Mouse (Mus musculus): Measurements from ENCODE around the gene Hcn4.

Hcn4 gene

DNA sequence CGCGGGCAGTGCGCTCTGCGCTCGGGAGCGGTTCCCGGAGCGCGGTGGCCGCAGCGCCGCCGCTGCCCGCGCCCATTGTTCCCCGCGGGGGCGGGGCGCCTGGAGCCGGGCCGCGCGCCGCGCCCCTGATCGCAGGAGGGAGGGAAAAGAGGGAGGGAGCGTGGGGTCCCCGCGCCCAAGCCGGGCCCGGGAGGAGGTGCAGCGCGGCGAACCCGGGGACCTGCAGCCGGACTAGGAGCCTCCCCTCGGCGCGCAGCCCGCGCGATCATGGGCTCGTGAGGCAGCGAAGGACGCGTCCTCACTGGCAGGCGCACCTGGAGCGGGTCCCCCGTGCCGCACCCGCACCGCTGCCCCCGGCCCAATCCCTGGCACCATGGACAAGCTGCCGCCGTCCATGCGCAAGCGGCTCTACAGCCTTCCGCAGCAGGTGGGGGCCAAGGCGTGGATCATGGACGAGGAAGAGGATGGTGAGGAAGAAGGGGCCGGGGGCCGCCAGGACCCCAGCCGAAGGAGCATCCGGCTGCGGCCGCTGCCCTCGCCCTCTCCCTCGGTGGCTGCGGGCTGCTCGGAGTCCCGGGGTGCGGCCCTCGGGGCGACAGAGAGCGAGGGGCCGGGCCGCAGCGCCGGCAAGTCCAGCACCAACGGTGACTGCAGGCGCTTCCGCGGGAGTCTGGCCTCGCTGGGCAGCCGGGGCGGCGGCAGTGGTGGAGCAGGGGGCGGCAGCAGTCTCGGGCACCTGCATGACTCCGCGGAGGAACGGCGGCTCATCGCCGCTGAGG, at the start of gene Hcn4:
Hcn4 (plus strand) TSS at position 274 of the 779 bp plus-strand sequence.
- in situ Hi-C loops (cut with MseI, MboI) = no loop called here

DNA sequence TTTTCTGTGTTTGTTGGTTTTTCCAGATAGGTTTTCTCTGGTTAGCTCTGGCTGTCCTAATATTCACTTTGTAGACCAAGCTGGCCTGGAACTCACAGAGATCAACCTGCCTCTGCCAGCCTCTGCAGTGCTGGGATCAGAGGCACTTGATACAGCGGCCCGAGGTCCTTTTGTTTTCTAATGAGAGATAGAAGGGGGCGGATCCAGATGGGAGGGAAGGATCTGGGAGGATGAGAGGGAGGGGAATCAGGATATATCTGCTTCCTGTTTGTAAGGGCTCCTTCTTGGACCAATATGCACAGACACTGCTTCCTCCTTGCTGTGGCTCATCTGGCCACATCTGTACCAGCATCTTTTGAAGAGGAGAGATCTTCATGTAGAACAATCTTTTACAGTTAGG, 48.5 kb upstream of the Hcn4 start:
- in situ Hi-C loops (cut with MseI, MboI) = no loop called here

DNA sequence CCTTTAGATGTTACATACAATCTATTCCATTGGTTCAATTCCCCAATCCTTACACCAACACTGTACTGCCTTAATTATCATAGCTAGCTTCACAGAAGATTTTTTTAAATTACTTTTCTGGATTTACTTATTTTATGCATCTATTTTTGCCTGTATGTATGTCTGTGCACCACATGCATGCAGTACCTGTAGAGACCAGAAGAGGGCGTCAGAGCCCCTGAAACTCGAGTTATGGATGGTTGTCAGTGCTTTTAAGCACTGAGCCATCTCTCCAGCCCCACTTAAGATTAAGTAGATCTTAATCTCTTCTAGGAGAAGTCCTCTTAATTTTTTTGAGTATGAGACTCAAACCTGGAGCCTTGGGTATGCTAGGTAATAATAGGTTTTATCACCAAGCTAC, 47.8 kb upstream of the Hcn4 start:
- in situ Hi-C loops (cut with MseI, MboI) = no loop called here

DNA sequence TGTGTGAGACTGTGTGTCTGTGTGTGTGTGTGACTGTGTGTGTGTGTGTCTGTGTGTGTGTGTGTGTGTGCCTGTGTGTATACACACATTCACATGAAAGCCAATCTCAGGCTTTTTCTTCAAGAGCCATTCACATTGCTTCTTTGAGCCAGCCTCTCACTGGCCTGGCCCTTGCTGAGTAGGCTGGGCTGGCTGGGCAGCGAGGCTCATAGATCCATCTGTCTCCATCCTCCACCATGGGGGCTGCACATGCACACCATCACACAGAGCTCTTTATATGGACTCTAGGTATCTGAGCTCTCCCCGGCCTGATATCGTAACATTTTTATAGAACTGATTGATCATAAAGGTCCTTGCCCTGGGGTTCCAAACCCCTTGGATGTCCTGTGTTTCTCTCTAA, 33.7 kb upstream of the Hcn4 start:
- in situ Hi-C loops (cut with MseI, MboI) = no loop called here

DNA sequence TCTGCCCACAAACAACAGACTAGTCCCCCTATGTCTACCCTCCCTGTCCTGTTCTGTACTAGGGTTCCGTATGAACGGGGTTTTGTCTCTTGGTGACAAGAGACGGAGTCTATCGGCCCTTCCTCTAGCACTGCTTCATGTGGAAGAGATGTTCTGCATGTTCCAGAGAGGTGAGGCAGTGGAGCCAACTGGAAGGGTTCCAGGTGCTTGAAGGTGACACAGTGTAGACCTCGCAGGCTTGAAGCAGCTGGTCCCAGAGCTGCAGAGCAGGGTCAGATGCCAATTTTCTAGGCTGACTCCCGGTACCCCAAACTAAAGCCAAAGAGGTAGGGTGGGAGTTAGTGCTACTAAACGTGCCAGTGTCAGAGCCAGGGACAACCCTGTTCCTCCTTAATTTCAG, 25.1 kb upstream of the Hcn4 start:
- in situ Hi-C loops (cut with MseI, MboI) = no loop called here

DNA sequence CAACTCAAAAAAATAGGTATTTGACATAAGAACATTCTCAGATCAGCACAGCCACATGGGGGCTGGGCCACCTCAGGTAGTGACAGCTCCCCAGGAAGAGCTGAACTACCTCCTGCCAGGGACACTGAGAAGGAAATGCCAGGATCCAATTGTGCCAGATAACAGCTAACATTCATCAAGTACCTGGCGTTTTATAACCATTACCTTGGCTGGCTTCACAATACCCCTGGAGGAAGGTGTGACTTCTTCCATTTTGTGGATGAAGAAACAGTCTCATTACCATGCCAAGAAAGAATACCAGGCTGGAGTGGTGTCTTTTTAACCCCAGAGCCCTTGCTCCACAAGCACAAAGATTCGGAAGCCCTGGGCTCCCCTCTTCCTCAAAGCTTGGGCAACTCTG, 21.8 kb upstream of the Hcn4 start:
- in situ Hi-C loops (cut with MseI, MboI) = no loop called here

DNA sequence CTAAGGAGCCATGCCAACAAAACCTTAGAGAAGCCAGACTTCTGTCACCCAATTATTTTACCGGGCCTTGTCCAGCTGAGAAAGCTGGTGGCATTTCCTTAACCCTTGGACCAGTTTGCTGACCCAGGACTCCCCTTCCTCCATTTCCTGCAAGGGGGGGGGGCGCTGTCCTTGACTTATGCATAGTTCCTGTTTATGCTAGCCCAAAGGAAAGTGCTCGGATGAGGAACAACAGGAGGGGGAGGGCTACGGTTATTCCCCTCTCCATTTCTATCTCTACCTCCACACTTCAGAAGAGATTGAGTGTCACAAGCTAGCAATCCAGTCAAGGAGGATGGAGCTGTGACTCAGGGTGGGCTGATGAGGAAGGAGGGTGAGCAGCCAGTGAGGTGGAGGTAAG, 20.9 kb upstream of the Hcn4 start:
- in situ Hi-C loops (cut with MseI, MboI) = no loop called here

DNA sequence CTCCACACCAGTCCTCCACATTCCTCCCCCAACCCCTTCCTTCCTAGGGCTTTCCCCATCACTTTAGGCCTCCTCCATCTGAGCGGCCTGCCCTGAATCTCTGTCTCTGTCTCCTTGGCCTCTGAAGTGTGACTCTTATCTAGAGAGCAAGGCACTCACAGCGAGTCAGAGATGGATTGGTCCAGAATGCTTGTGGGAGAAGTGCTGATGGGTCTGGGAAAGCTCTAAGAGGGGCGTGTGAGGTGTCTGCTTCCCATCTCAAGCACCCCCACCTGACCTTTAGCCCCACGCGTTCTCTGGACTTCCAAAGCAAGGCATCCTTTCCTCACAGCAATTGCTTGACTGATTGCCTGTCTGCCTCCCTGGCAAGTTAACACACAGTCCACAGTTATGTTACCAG, 20.4 kb upstream of the Hcn4 start:
- in situ Hi-C loops (cut with MseI, MboI) = no loop called here

DNA sequence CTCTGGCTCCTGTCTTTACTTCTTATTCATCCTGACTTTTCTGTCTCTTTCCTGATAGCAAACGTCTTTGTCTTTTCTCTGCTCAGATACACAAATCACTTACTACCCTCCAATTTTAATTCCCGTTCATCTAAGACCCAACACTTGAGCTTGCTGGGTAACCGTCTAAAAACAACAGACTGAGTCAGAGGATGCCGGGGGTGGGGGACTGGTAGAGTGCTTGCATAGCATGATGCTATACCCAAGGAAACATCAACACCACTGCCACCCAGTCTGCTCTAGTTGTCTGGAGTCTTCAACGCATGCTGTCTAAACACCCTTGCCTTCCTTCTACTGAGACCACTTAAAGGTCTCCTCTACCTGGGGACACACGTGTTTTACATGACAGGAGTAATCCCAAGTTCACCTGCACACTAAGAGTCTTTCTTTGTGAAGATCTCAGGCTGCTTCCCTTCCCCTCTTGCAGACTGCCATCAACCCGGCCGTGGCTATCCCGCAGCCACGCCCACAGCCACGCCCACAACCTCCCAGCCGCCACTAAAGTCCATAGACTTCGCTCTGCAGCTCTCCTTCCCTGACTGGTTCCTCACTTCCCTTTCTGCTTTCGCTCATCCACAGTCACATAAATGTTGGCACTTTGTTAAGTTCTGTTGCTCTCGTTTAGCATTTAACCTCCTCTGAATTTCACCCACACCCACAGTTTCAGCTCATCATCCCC, 17.5 kb upstream of the Hcn4 start:
- in situ Hi-C loops (cut with MseI, MboI) = no loop called here

DNA sequence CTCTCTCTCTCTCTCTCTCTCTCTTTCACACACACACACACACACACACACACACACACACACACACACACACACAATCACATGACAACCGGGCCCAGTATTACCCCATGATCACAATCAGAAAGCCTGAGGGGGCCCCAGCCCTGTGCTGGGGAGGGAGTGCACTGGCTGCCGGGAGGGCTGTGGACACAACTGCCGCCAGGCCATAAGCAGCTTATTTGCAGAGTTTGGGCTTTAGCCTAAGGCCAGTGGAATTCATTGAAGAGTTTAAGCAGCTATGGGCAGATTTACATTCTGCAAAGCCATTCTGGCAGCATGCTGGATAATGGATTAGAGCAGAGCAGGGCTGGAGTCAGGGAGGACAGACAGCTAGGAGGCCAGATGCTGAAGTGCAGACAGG, 12.0 kb upstream of the Hcn4 start:
- in situ Hi-C loops (cut with MseI, MboI) = no loop called here

DNA sequence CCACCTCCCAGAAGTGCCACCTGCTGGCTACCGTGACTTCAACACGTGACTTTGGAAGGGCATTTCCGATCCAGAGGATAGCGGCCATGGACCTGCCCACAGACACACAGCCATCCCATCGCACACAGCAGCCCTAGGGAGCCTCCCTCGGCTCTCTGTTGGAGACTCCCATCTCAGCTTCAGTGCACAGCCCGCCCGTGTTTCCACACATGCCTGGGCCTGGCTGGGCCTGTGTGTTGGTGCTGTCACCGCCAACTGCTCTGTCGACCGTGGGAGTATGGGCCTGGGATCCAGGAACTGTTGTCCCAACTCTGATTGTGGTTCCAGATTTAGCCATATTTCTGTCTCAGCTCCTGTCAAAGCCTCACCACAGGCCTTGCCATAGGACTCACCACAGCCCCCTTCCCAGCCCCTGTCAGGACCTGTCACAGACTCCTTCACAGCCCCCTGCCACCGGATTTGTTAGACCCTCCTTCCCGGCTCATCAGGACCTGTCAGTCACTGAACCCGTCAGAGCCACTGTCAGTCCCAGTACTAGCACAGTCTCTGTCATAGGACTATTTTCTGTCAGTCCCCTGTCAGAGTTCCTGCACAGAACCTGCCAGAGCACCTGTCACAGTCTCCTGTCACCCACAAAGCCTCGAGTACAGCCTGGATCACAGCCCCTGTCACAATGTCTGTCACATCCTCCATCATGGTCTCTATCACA, 7.5 kb upstream of the Hcn4 start:
- in situ Hi-C loops (cut with MseI, MboI) = no loop called here

DNA sequence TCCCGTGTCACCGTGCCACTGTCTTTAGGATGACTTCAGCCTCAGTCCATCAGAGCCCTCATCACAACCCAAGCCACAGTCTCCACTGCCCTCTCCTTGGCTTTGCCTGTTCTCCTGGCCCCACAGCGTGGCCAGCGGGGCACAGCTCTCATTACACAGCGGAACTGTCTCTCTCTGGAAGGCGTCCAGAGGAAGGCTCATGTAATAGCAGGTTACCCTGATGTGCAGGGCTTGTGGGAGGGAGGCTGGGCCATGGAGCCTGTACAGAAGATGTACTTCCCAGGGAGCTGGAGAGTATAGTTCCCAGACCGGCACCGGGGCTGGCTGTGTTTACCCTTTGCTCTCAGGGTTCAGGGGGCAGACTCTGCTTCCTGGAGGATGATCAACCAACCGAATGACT, 6.8 kb upstream of the Hcn4 start:
- in situ Hi-C loops (cut with MseI, MboI) = no loop called here

DNA sequence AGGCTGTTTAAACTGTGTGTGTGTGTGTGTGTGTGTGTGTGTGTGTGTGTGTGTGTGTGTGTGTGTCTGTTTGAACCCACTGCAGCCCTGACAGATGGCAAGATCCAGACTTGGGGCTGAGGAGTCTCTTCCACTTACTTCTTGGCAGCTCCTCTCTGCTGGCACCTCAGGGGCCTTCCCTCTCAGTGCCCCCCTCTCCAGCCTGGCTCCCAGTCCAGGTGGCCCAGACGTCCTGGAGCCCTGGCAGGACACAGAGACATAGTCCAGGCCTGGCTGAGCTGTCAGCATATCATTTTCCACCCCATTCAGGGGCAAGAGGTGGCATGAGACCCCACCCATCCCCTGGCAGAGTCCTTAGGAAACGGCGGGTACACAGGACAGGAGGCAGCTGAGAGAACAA, 5.5 kb upstream of the Hcn4 start:
- in situ Hi-C loops (cut with MseI, MboI) = no loop called here

DNA sequence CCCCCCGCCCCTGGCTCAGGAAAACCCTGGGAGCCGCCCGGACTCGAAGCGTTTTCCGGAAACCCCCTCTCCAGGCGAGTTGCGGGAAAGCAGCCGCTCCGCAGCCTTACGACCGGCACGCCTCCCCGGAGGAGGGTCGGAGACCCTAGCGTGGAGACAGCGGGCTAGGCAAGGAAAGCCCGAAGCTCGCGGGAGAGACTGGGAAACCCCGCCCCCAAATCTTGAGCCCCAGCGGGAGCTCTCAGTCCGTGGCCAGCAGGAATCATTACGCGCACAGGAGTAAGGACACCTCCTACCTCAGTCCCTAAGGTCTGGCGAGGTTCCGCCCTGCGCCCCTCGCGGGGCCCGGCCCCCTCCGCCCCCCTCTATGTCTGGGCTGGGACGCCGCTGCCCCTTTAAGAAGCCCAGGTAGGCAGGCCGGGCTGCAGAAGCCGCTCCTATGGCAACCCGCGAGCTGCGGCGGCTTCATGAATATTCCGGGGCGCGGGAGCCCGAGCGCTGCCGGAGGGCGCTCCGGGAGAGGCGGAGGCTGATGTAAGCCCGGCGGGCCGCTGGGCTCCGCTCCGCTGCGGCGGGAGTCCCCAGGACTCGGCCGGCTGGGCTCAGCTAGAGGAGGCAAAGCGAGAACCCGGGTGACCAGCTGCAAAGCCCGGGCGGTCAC, 651 bp upstream of the Hcn4 start:
- in situ Hi-C loops (cut with MseI, MboI) = no loop called here

DNA sequence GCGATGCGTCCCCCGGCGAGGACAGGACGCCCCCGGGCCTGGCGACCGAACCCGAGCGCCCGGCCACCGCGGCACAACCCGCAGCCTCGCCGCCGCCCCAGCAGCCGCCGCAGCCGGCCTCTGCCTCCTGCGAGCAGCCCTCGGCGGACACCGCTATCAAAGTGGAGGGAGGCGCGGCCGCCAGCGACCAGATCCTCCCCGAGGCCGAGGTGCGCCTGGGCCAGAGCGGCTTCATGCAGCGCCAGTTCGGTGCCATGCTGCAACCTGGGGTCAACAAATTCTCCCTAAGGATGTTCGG, 655 bp downstream of the Hcn4 start:
- in situ Hi-C loops (cut with MseI, MboI) = no loop called here

DNA sequence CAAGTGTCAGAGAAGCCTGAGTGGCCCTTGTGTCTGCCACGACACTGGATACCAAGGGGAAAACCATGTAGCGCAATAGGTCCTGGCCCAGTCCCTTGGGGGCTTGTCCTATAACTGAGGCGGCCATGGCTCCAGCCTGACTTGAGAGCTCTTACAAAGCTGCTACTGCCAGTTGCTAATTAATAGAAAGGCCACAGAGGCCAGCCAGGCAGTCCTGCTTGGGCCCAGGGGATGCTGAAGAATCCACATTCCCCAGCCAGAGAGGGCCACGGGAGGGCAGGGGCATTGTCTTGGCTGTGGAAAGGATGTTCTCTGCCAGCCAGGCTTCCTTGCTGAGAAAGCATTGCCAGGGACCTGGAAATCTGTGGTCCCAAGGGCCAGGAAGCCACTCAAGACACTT, 6.4 kb downstream of the Hcn4 start:
- in situ Hi-C loops (cut with MseI, MboI) = no loop called here

DNA sequence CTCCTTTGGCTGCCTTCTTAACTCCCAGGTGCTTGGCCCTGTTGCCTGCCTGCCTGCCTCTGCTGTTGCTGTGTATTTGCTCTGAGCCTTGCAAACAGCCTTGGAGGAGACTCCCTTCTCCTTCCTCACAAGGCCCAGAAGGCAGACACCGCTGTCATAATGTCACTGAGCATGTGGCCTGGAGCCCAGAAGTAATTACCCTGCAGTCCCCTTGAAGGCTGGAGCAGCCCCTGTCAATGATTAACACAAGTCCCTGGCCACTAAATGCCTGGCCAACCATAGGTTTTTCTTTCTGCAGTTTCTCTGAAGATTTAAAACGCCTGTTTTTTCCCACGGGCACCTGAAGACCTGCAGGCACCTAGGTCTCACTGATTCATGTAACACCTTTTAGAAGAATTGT, 9.7 kb downstream of the Hcn4 start:
- in situ Hi-C loops (cut with MseI, MboI) = no loop called here

DNA sequence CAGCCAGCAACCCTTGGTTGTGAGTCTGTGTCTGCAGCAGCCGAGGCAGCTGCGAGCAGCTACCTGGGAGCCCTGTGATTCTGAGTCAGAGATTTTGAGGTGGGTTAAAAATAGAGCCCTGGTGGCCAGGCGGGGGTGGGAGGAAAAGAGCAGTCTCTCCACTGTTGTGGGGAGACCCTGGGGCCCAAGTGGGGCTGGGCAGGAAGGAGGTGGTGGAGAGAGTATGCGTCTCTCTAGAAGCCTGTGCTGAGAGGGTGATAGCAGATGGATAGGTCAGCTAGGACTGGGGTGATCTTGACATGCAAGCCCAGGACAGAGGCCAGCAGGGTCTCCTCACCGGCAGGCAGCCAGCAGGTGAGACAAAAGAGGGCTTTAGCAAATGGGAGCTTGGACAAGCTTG, 14.0 kb downstream of the Hcn4 start:
- in situ Hi-C loops (cut with MseI, MboI) = no loop called here

DNA sequence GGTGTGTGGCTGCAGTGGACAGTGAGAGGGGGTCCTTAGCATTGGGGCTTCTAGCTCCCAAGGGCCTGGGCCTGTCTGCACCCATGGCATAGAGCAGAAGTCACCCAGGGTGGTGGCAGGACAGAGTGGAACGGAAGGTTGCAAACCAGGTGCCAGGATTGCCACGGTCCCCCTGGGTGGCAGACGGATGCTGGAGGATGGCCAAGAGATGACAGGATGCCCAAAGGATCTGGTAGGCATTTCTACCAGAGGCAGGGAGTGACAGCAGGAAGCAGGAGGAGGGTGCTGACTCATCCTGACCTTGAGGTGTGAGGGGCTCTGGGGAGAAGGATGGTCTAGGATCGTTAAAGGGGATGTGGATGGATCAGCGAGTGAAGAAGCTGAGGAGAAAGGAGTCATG, 15.3 kb downstream of the Hcn4 start:
- in situ Hi-C loops (cut with MseI, MboI) = no loop called here

DNA sequence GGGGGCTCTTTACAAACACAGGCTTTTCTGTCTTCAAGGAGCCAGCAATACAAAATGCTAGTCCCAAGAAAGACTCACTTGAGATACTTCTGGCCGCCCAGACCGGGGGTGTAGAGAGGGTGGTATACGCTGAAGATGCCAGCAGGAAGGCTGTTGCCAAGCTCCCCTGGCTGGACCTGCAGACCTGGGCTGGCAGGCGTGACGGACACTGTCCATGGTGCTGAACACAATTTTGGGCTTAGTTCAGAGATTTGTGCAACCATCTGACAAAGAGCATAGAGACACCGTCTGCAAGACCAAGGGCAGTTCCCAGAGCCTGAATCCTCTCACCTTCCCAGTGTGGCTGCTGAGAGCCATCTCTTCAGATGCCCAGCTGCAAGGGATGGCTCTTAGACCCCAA, 18.4 kb downstream of the Hcn4 start:
- in situ Hi-C loops (cut with MseI, MboI) = no loop called here

DNA sequence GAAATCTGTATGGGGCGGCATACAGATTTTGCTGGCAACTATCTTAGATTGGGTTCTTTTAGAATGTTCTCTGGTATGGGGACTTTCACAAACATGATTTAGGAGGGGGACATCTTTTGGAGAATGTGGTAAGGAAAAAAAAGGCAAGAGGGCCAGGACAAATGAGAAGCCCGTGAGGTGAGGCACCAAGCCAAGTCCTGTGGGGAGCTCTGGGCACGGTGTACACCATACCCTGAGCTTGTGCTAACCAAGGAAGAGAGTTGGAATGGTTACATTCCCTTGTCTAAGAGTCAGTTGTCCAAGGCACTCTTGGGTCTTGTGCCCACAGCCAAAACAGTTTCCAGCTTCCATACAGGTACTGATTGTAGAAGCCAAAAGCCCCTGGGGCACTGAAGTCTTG, 21.4 kb downstream of the Hcn4 start:
- in situ Hi-C loops (cut with MseI, MboI) = no loop called here

DNA sequence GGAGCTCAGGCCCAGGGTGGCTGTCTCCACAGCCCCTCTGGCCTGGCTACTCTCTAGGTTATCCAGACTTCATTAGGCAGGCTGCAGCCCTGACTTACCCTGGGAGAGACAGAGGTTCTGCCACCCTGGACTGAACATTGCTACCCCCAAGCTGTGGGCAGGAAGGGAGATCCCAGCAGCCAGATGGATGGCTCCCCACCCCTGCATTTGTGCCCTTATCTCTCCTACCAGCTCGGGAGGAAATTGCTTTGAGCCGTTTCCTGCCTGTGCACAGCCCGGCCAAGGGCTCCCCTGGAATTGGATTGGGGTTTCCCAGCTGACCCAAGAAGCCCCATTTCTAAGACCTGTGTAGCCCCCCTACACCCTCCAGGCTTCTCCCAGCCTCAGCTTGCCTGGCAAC, 23.8 kb downstream of the Hcn4 start:
- in situ Hi-C loops (cut with MseI, MboI) = no loop called here

DNA sequence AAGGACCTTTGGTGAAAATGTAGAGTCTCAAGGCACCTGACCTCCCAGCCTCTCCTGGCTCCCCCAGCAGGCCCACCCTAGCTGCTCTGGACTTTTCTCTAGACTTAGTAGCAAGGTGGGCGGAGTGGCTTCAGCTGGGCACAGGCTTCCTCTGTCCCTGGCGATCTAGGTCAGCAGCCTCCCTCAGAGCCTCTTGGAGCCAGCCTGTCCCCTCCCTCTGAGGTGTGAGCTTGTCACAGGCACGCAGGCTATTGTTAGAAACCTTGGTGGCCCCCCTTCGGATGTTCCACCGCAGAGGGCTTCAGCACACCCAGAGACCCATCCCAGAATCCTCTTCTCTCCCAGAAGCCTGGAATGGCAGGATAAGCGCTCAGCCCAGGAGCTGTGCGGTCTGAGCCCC, 24.5 kb downstream of the Hcn4 start:
- in situ Hi-C loops (cut with MseI, MboI) = no loop called here

All from mouse trophoblast stem cell (cell line).